Mouse (Mus musculus) gastrocnemius, postnatal 14 days (tissue): ENCODE measurements around the gene Vmn1r45. TPM values are rescaled to one million over a fixed set of nuclear protein-coding genes. Genes with fewer than 3 reads are reported as not detected.
"Not testable (repeated sequence)": the region's sequence is repeated elsewhere in the genome, so short reads cannot be mapped to it uniquely, and the experiment has no call there.

ENCODE experiments used
- DNase-seq: peaks from one replicate; pipeline ENCODE4 v3.0.0; 2021; ENCODE audit warnings: mixed read lengths
- intact Hi-C: fragments of 180-260 bp; cut with DNase I; formaldehyde crosslinking; loops from one replicate; pipeline ENCODE4 v1.15.1; 2025; ENCODE audit warnings: low total_unique reads
- long read RNA-seq, 2 experiments: library from polyadenylated mRNA; stranded (forward); transcript quantifications; one replicate each; pipeline ENCODE4 v2.0.0; 2021
- total RNA-seq, 2 experiments: library from RNA; stranded (reverse); gene quantifications; 2 replicates each; pipeline ENCODE4 v1.2.3; 2021

The Vmn1r45 gene
- not detected for total RNA-seq
- long read RNA-seq, experiment 1: 0 reads
- long read RNA-seq, experiment 2: 0 reads

GRCm38 (mm10) chr6:89940498-89940897 lies at the start of gene Vmn1r45:
Gene Vmn1r45, minus strand, starts transcription at chr6:89940598.
- intact Hi-C loops, DNase-seq: not testable (repeated sequence)

- no peak for DNase-seq
- intact Hi-C loops: no loop called here
Observed at GRCm38 (mm10) chr6:89985989-89986388, 45.6 kb upstream of the Vmn1r45 start.

GRCm38 (mm10) chr6:89969013-89969412 lies 28.6 kb upstream of the Vmn1r45 start, which contains the start of gene Vmn1r46:
Gene Vmn1r46, plus strand, starts transcription at chr6:89969313.
- intact Hi-C loops: no loop called here
- no peak for DNase-seq

GRCm38 (mm10) chr6:89966341-89966740 lies 25.9 kb upstream of the Vmn1r45 start:
- DNase-seq: no peak
- intact Hi-C loops: no loop called here

GRCm38 (mm10) chr6:89953556-89953955 lies 13.2 kb upstream of the Vmn1r45 start:
- DNase-seq: no peak
- intact Hi-C loops: loop anchor here (5.0 kb wide), 1 partner anchor 189 kb away; no protein-coding TSS in a partner anchor

GRCm38 (mm10) chr6:89940926-89941325 lies 528 bp upstream of the Vmn1r45 start:
- intact Hi-C loops: no loop called here

GRCm38 (mm10) chr6:89883812-89884211 lies 56.6 kb downstream of the Vmn1r45 start:
- intact Hi-C loops: no loop called here
- DNase-seq: no peak

More at GRCm38 (mm10) chr6:89940926-89941325, 528 bp upstream of the Vmn1r45 start:
- DNase-seq: no peak

GRCm38 (mm10) chr6:89883360-89883759 lies 57.0 kb downstream of the Vmn1r45 start, which contains the start of gene Vmn1r44:
Gene Vmn1r44, plus strand, starts transcription at chr6:89883660.
- intact Hi-C loops: no loop called here
- no peak for DNase-seq

Other genes starting within 250 kb of the Vmn1r45 start
- gene Vmn1r40, start 233.1 kb downstream of the Vmn1r45 start, total RNA-seq: not detected
- gene Vmn1r41, start 199.8 kb downstream of the Vmn1r45 start, total RNA-seq: not detected
- gene Vmn1r42, start 64.2 kb downstream of the Vmn1r45 start, total RNA-seq: not detected
- gene Vmn1r43, start 64.2 kb downstream of the Vmn1r45 start, total RNA-seq: not detected
- gene Vmn1r44, start 56.9 kb downstream of the Vmn1r45 start, total RNA-seq: not detected
- gene Vmn1r46, start 28.7 kb upstream of the Vmn1r45 start, total RNA-seq: not detected
- not detected for gene Vmn1r47, start 75.5 kb upstream of the Vmn1r45 start, total RNA-seq
- gene Vmn1r48, start 96.2 kb upstream of the Vmn1r45 start, total RNA-seq: not detected
- not detected for gene Vmn1r49, start 137.9 kb upstream of the Vmn1r45 start, total RNA-seq
- not detected for gene Vmn1r50, start 160.8 kb upstream of the Vmn1r45 start, total RNA-seq
- not detected for gene Vmn1r51, start 182.0 kb upstream of the Vmn1r45 start, total RNA-seq
- gene Vmn1r52, start 234.2 kb upstream of the Vmn1r45 start, total RNA-seq: not detected